9 mouse cellular contexts compared by ENCODE assay signal in genomic region chr2:61811507-61812421, GRCm38 (mm10). TPM values are rescaled to one million over a fixed set of nuclear protein-coding genes. Genes with fewer than 3 reads are reported as not detected.
DNase-seq lines count a peak whose midpoint lies in the region; ATAC-seq and TF ChIP-seq lines count a peak whose summit lies in the region.
"Had no signal": no experiment of that assay in that cellular context is flagged by ENCODE, and none has a peak within 500 bp of the region (broad histone marks: within the 10 kb centered on the region; RNA-seq: fewer than 3 reads in every experiment).

No protein-coding gene starts in this region.

- peak; percentile 68 for ATAC-seq in hindbrain, embryonic 15.5 days (ENCODE audit: low FRiP score, low read depth)
- peak; percentile 41; the same call in 1 of the 2 replicates for ATAC-seq in liver, embryonic 14.5 days (ENCODE audit: insufficient read depth)
- no peak for ATAC-seq in frontal cortex, adult (ENCODE audit: low TSS enrichment)

- H3K9me3 ChIP-seq in forebrain, embryonic 10.5 days, result no peaks in the 10 kb centered on the region
- H3K9me3 ChIP-seq in hindbrain, embryonic 15.5 days, result no peaks in the 10 kb centered on the region
- no peaks in the 10 kb centered on the region for H3K9me3 ChIP-seq in liver, embryonic 14.5 days (ENCODE audit: control insufficient read depth, low read length)

- TF ChIP-seq EP300 in liver, embryonic 14.5 days (IDR thresholded peaks at IDR 0.05; ENCODE audit: low read depth), result no peak

- H3K27me3 ChIP-seq in forebrain, embryonic 10.5 days (ENCODE audit: poor library complexity, severe bottlenecking), result peaks cover 100% of the 10 kb centered on the region
- H3K27me3 ChIP-seq in hindbrain, embryonic 15.5 days, result peaks cover 64% of the 10 kb centered on the region
- peaks cover 100% of the 10 kb centered on the region for H3K27me3 ChIP-seq in liver, embryonic 14.5 days (ENCODE audit: control insufficient read depth, insufficient read depth, low read length)

- WGBS in lung, adult 2 months, result 3% methylated on average over 116 of the region's 121 CpGs
- WGBS in forebrain, embryonic 10.5 days, result under 1% methylated on average over 121 of the region's 121 CpGs
- WGBS in hindbrain, embryonic 15.5 days, result under 1% methylated on average over 109 of the region's 121 CpGs
- WGBS in liver, embryonic 14.5 days (ENCODE audit: insufficient replicate concordance), result 1% methylated on average over 117 of the region's 121 CpGs

- peak; percentile 38 for DNase-seq in lung, adult 2 months
- no peak for DNase-seq in lung, postnatal 36 days
- peak; percentile 59 for DNase-seq in adrenal gland, postnatal 14 days
- peak; percentile 76 for DNase-seq in forebrain, embryonic 10.5 days (ENCODE audit: extremely low spot score, low spot score)
- no peak for DNase-seq in liver, embryonic 14.5 days (ENCODE audit: low read depth in 3 of 3, low spot score in 3 of 3)
- peak; percentile 70 for DNase-seq in ovary, postnatal 36 days (ENCODE audit: low spot score)

- peak overlapping the region; percentile 84 for H3K4me2 ChIP-seq in hindbrain, embryonic 15.5 days
- H3K4me2 ChIP-seq in liver, embryonic 14.5 days (ENCODE audit: low read depth), result peak overlapping the region; percentile 49

- TF ChIP-seq POLR2A in lung, adult 2 months (IDR thresholded peaks at IDR 0.05; ENCODE audit: borderline replicate concordance, extremely low read depth, low read depth, low read length), result no peak

- peak overlapping the region; percentile 83 for H3K27ac ChIP-seq in forebrain, embryonic 10.5 days
- H3K27ac ChIP-seq in hindbrain, embryonic 15.5 days (replicated peaks), result no peak overlapping the region
- no peak overlapping the region for H3K27ac ChIP-seq in liver, embryonic 14.5 days

- H3K4me3 ChIP-seq in lung, adult 2 months (replicated peaks; ENCODE audit: extremely low read depth, low read depth, low read length), result peak overlapping the region; percentile 55
- peak overlapping the region; percentile 58 for H3K4me3 ChIP-seq in forebrain, embryonic 10.5 days
- H3K4me3 ChIP-seq in hindbrain, embryonic 15.5 days, result peak overlapping the region; percentile 44
- H3K4me3 ChIP-seq in liver, embryonic 14.5 days (ENCODE audit: insufficient read depth in 1 of 2, low read depth in 2 of 2, low read length in 2 of 2), result peak overlapping the region; percentile 3 to 36; a peak in 3 of 4 replicates

- H3K9ac ChIP-seq in hindbrain, embryonic 15.5 days, result peak overlapping the region; percentile 32
- no peak overlapping the region for H3K9ac ChIP-seq in liver, embryonic 14.5 days (replicated peaks)

- no peak for TF ChIP-seq CTCF in lung, adult 2 months (IDR thresholded peaks at IDR 0.05; ENCODE audit: insufficient read depth, low read length)
- no peak for TF ChIP-seq CTCF in liver, embryonic 14.5 days (IDR thresholded peaks at IDR 0.05; ENCODE audit: low read depth)

- peaks cover 8% of the 10 kb centered on the region for H3K4me1 ChIP-seq in lung, adult 2 months (ENCODE audit: control insufficient read depth, insufficient read depth, low read length)
- H3K4me1 ChIP-seq in forebrain, embryonic 10.5 days, result peaks cover 37% of the 10 kb centered on the region
- H3K4me1 ChIP-seq in hindbrain, embryonic 15.5 days (replicated peaks), result peaks cover 25% of the 10 kb centered on the region
- peaks cover 0 to 2% of the 10 kb centered on the region in 2 experiments; a peak in 1 of 4 replicates for H3K4me1 ChIP-seq in liver, embryonic 14.5 days (replicated peaks; ENCODE audit: control insufficient read depth in 2 of 2, insufficient read depth in 2 of 2, low read length in 1 of 2)

- no peaks in the 10 kb centered on the region for H3K36me3 ChIP-seq in forebrain, embryonic 10.5 days (replicated peaks)
- H3K36me3 ChIP-seq in hindbrain, embryonic 15.5 days, result no peaks in the 10 kb centered on the region
- H3K36me3 ChIP-seq in liver, embryonic 14.5 days (replicated peaks; ENCODE audit: control insufficient read depth, insufficient read depth, low read depth), result no peaks in the 10 kb centered on the region

RNA-seq across cellular contexts. Expression of gene Tbr1, which starts 9.0 kb away (rescaled TPM):
- polyA plus RNA-seq in lung, adult 2 months (2012; rRNA removed), result 0.07 and 0.09 TPM in 2 replicates
- not detected in 2 replicates for total RNA-seq in adrenal gland, postnatal 14 days (2021)
- polyA plus RNA-seq in forebrain, embryonic 10.5 days (2016; fragmentation: Nextera tagmentation; extraction: Ambion mirVana), result 2.4 and 5.0 TPM in 2 replicates
- 1.00 and 3.3 TPM in 2 replicates for polyA plus RNA-seq in hindbrain, embryonic 15.5 days (2015; fragmentation: Nextera tagmentation; extraction: Ambion mirVana)
- 0.02 and 0.09 TPM in 2 replicates for polyA plus RNA-seq in liver, embryonic 14.5 days (2012; rRNA removed)
- not detected in 2 replicates for polyA plus RNA-seq in liver, embryonic 14.5 days (2014; fragmentation: Nextera tagmentation; extraction: Ambion mirVana)
- total RNA-seq: adrenal gland, adult 18-20 months had no signal

Comparison
In these comparisons a context has a peak if more than half of its experiments do, and no peak if none do; other contexts are left out.
1. DNase-seq: peak in lung, adult 2 months (single experiment), adrenal gland, postnatal 14 days (single experiment), forebrain, embryonic 10.5 days (single experiment) and ovary, postnatal 36 days (single experiment); none in lung, postnatal 36 days (single experiment) and liver, embryonic 14.5 days (0 of 3).
2. Peak in every context shown above with its lines, with median percentiles within 50 percentile points of each other: H3K4me3 ChIP-seq.